Mouse (Mus musculus) left cerebral cortex, postnatal 4 days (tissue): ENCODE results near the gene Cyp4f14. TPM values are rescaled to one million over a fixed set of nuclear protein-coding genes. Genes with fewer than 3 reads are reported as not detected.
"Not testable (repeated sequence)": the region's sequence is repeated elsewhere in the genome, so short reads cannot be mapped to it uniquely, and the experiment has no call there.

Source experiments
- DNase-seq: peaks from one replicate; pipeline ENCODE4 v3.0.0-alpha.2; 2022
- intact Hi-C: fragments of 180-260 bp; cut with DNase I; formaldehyde crosslinking; loops from one replicate; pipeline ENCODE4 v1.15.1; 2025
- total RNA-seq, 2 experiments: library from RNA; stranded (reverse); gene quantifications; 2 replicates each; pipeline ENCODE4 v1.2.3; 2021

Gene Cyp4f14
- total RNA-seq, 2 experiments from 2014 or later = 0.95 TPM; not detected in 1

DNA sequence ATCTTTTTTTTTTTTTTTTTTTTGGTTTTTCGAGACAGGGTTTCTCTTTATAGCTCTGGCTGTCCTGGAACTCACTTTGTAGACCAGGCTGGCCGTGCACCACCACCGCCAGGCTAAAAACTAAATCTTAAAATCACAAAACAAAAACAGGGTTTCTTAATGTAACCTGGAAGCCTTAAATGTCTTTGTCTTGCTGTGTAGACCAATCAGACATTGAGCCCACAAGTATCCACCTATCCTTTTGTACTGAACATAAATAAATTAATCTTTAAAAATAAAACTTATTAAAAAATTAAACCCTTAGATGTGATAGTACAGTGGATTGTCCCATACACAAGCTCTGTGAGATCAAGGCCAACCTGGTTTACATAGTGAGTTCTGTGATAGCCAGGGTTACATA is 23.2 kb downstream of the Cyp4f14 start:
- intact Hi-C loops = no loop called here
- no peak for DNase-seq

GRCm38 (mm10) chr17:32891239-32892180 is 25.6 kb downstream of the Cyp4f14 start, which contains the start of gene Zfp870:
Zfp870 (minus strand) TSS chr17:32891642.
- DNase-seq = peak; percentile 84
- intact Hi-C loops = no loop called here

GRCm38 (mm10) chr17:32890852-32891238 is 26.3 kb downstream of the Cyp4f14 start:
- DNase-seq = no peak
- intact Hi-C loops = no loop called here

GRCm38 (mm10) chr17:32889611-32890010 is 27.5 kb downstream of the Cyp4f14 start:
- no peak for DNase-seq
- intact Hi-C loops = no loop called here

- intact Hi-C loops = no loop called here
- DNase-seq = no peak
These were observed 36.6 kb downstream of the Cyp4f14 start for GRCm38 (mm10) chr17:32880320-32881218.

- DNase-seq = no peak
These were observed 38.4 kb downstream of the Cyp4f14 start for GRCm38 (mm10) chr17:32878773-32879172.

GRCm38 (mm10) chr17:32877471-32878171 is 39.5 kb downstream of the Cyp4f14 start:
- intact Hi-C loops = no loop called here
- DNase-seq = no peak

More at GRCm38 (mm10) chr17:32878773-32879172, 38.4 kb downstream of the Cyp4f14 start:
- intact Hi-C loops = no loop called here

- DNase-seq = no peak
- intact Hi-C loops = no loop called here
These were observed 44.4 kb downstream of the Cyp4f14 start for GRCm38 (mm10) chr17:32872696-32873095.

DNA sequence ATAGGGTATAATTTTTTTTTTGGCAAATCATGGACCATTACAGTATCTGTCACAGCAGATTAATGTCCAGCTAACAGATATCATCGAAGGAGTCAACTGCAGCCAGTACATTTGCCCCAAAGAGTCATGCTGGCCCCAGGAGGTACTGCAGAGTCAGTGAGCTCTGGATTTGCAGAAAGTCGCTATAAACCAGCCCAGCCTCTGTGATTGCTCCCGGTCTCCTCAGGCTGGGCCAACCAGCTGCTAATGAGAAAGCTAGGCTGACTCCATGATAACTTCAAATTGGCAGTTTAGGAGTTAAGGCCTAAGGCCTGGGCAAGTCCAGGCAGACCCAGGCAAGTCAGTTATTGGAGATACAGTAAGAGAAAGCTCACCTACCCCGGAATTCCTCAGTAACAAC is 45.1 kb downstream of the Cyp4f14 start:
- intact Hi-C loops = no loop called here
- DNase-seq = no peak

- no peak for DNase-seq
- intact Hi-C loops = no loop called here
These were observed 45.7 kb downstream of the Cyp4f14 start for GRCm38 (mm10) chr17:32871483-32871882.

DNA sequence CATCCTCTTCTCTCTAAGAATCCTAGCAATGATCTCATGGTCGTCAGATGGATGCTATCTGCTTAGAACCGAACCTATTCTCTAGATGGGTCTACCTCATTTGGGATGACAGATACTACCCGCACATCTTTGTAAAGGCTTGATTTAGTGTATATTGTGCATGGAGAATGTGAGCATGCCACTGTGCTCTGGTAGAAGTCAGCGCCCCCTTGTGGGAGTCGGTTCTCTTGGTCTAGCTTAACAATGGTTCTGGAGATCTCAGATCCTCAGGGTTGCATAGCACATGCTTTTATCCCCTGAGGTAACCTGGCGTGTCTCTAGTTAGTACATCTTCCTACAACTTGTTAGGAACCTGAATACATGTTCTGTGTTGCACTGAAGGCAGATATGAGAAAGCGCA is 49.9 kb downstream of the Cyp4f14 start:
- intact Hi-C loops = not testable (repeated sequence)

DNA sequence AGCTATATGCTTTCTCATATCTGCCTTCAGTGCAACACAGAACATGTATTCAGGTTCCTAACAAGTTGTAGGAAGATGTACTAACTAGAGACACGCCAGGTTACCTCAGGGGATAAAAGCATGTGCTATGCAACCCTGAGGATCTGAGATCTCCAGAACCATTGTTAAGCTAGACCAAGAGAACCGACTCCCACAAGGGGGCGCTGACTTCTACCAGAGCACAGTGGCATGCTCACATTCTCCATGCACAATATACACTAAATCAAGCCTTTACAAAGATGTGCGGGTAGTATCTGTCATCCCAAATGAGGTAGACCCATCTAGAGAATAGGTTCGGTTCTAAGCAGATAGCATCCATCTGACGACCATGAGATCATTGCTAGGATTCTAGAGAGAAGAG is 60.4 kb downstream of the Cyp4f14 start:
- intact Hi-C loops, DNase-seq: not testable (repeated sequence)

More for the DNA sequence above, 49.9 kb downstream of the Cyp4f14 start:
- not testable (repeated sequence) for DNase-seq

Other genes with a start within 250 kb of the Cyp4f14 start
- 1 to 10 TPM; 2.9 to 3.3 TPM for gene Cyp4f15, start 231.7 kb downstream of the Cyp4f14 start, total RNA-seq
- gene Zfp871, start 129.1 kb downstream of the Cyp4f14 start, total RNA-seq = 10 to 100 TPM; 78.3 to 86.9 TPM
- gene Zfp811, start 107.4 kb downstream of the Cyp4f14 start, total RNA-seq = 10 to 100 TPM; 17.2 to 18.0 TPM
- gene Zfp799, start 87.1 kb downstream of the Cyp4f14 start, total RNA-seq = 10 to 100 TPM; 21.6 to 23.2 TPM
- gene Zfp870, start 25.7 kb downstream of the Cyp4f14 start, total RNA-seq = 10 to 100 TPM in 1 of 2 experiments, 1 to 10 TPM in 1; 9.3 to 10.2 TPM
- 10 to 100 TPM in 1 of 2 experiments, 1 to 10 TPM in 1; 5.8 to 10.2 TPM for gene Cyp4f13, start 30.1 kb upstream of the Cyp4f14 start, total RNA-seq
- gene Zfp472, start 48.5 kb upstream of the Cyp4f14 start, total RNA-seq = 1 to 10 TPM; 5.7 to 5.9 TPM
- gene Zfp952, start 75.8 kb upstream of the Cyp4f14 start, total RNA-seq = 10 to 100 TPM; 17.1 to 19.2 TPM
- gene Zfp763, start 116.1 kb upstream of the Cyp4f14 start, total RNA-seq = 10 to 100 TPM; 24.5 to 25.6 TPM
- not detected for gene 4921501E09Rik, start 150.7 kb upstream of the Cyp4f14 start, total RNA-seq
- gene Zfp563, start 172.0 kb upstream of the Cyp4f14 start, total RNA-seq = 10 to 100 TPM; 28.2 to 32.1 TPM
- under 1 TPM; 0.38 to 0.91 TPM for gene Morc2b, start 222.3 kb upstream of the Cyp4f14 start, total RNA-seq